Mouse (Mus musculus) neural tube, embryonic 14.5 days (tissue): Measurements from ENCODE around the gene Bud31. TPM values are rescaled to one million over a fixed set of nuclear protein-coding genes. Genes with fewer than 3 reads are reported as not detected.

Experiments used
- ATAC-seq: fragments of 200-750 bp; cut with Nextera tagmentation; 2 replicates; pipeline ENCODE4 v1.8.0; 2017; ENCODE audit warnings: low read depth, mild to moderate bottlenecking, moderate TSS enrichment, moderate library complexity
- H3K27ac ChIP-seq: fragments of 300-500 bp; sonication (generic); 2 replicates; pipeline ENCODE4 v1.5.1; 2014; ENCODE audit warnings: low read depth, mild to moderate bottlenecking, control low read depth, low read length, moderate library complexity, mixed read lengths
- H3K27me3 ChIP-seq: fragments of 300-500 bp; sonication (generic); 2 replicates; pipeline ENCODE4 v1.6.1; 2014; ENCODE audit warnings: low read length; ENCODE audit not compliant: control insufficient read depth, insufficient read depth
- H3K36me3 ChIP-seq: fragments of 300-500 bp; sonication (generic); 2 replicates; pipeline ENCODE4 v1.6.1; 2014; ENCODE audit warnings: low read length, mixed read lengths; ENCODE audit not compliant: control insufficient read depth, insufficient read depth
- H3K4me1 ChIP-seq: fragments of 300-500 bp; sonication (generic); 2 replicates; pipeline ENCODE4 v1.6.1; 2014; ENCODE audit warnings: low read length; ENCODE audit not compliant: control insufficient read depth, insufficient read depth
- H3K4me2 ChIP-seq: fragments of 300-500 bp; sonication (generic); 2 replicates; pipeline ENCODE4 v1.6.1; 2014; ENCODE audit warnings: mild to moderate bottlenecking, low read depth, low read length, control low read depth
- H3K4me3 ChIP-seq: fragments of 300-500 bp; sonication (generic); 2 replicates; pipeline ENCODE4 v1.5.1; 2014; ENCODE audit warnings: low read depth, low read length, control low read depth, mixed read lengths
- H3K9ac ChIP-seq: fragments of 300-500 bp; sonication (generic); replicated peaks from 2 replicates; pipeline ENCODE4 v1.6.1; 2014; ENCODE audit warnings: low read depth, mild to moderate bottlenecking, control low read depth, low read length, mixed read lengths
- H3K9me3 ChIP-seq: fragments of 300-500 bp; sonication (generic); 2 replicates; pipeline ENCODE4 v1.6.1; 2016; ENCODE audit warnings: low read length; ENCODE audit not compliant: control insufficient read depth
- WGBS: fragments of 180-500 bp; shearing (Covaris S2); extraction: QIAGEN DNeasy Blood & Tissue Kit; methylation state at CpG from one replicate; pipeline ENCODE4 v1.1.7; 2014; 5-methylcytosine and 5-hydroxymethylcytosine counted together
- polyA plus RNA-seq: library from polyadenylated mRNA; unstranded; fragments of >200 nt; fragmentation: Nextera tagmentation; extraction: Ambion mirVana; gene quantifications from 2 replicates; pipeline ENCODE4 v1.2.1, GENCODE M21; 2014

The Bud31 gene
- polyA plus RNA-seq, 1 experiment from 2014 or later = 182 TPM

DNA sequence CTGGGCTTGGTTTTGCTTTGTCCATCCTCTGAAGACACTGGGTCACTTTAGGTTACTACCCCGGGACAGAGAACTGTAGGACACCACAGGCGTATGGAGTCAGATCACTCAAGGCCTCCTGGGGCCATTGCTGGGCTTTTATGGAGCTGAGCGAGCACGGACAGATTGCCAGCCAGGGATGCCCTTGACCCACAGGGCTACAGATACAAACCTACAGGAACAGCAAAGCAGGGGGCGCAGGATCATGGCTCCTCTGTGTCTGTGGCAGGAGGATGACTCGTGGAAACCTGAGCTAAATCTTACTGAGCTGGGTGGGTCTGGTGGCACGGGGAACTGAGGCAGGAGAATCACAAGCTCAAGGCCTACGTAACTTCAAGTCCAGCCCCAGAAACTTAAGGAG lies 27.6 kb upstream of the Bud31 start:
- Histone ChIP-seq H3K36me3 (peaks cover 27% of the 10 kb centered on the region), H3K4me1 (no peaks in the 10 kb centered on the region), H3K9me3 (no peaks in the 10 kb centered on the region), H3K4me2 (no peak overlapping the region), H3K27me3 (no peaks in the 10 kb centered on the region), H3K4me3 (no peak overlapping the region), H3K9ac (no peak overlapping the region), H3K27ac (no peak overlapping the region)
- whole genome bisulfite sequencing = 77% methylated on average over 8 of the region's 8 CpGs
- ATAC-seq = no peak

DNA sequence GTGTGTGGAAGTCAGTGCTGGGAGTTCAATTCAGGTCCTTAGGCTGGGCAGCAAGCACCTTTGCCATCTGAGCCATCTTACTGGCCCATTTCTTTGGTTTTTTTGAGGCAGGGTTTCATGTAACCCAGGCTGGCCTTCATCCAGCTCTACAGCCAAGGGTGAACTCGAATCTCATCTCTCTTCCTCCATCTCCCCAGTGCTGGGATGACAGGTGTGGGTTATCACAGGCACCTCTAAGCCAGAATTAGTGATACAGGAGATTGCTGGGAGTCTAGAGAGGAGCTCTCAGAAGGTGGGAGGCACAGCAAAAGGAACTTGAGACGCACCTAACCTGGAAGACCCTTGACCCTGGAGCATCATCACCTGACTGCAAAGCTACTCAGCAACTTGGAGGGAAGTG lies 26.7 kb upstream of the Bud31 start:
- H3K27me3 ChIP-seq = no peaks in the 10 kb centered on the region

DNA sequence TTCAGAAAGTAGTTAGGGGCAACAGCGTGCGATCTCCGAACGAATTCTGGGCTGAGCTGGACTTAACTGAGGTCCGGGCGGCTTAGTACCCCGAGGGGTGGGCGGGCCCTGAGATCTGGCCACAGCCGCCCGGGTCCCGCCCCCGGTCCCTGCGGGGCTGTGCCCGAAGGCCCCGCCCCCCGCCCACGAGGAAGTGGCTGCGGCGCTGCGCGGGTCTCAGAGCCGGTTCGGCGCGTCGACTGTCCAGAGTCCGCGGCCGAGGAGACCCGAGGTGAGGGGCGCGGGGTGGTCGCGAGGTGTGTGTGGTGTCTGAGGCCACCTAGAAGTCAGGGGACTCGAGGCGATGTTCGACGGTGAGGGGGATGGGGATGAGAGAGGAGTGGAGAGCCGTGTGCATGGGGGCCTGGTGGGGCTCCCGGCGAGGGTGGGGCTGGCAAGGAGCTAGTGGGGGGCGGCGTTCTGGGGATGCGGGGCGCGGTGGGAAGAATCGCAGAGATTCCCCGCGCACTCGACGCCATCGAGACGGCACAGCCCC lies 26.0 kb upstream of the Bud31 start, which contains the start of gene Arpc1b:
TSS of gene Arpc1b (plus strand) at position 145 of the 535 bp plus-strand sequence.
- Histone ChIP-seq H3K4me1 (no peaks in the 10 kb centered on the region), H3K9me3 (no peaks in the 10 kb centered on the region), H3K36me3 (peaks cover 13% of the 10 kb centered on the region), H3K27ac (no peak within 1 kb of the TSS), H3K27me3 (no peaks in the 10 kb centered on the region), H3K9ac (peak within 1 kb of the TSS; percentile 47), H3K4me2 (peak within 1 kb of the TSS; percentile 52), H3K4me3 (peak within 1 kb of the TSS; percentile 37)
- under 1% methylated on average over 40 of the region's 53 CpGs for WGBS
- ATAC-seq = peak; percentile 22; the same call in 1 of the 2 replicates

More for the DNA sequence above, 26.7 kb upstream of the Bud31 start:
- 39% methylated on average over 2 of the region's 2 CpGs for WGBS
- no peak overlapping the region for H3K9ac ChIP-seq
- no peaks in the 10 kb centered on the region for H3K4me1 ChIP-seq
- ATAC-seq = no peak
- peak overlapping the region; percentile 52; the same call in 1 of the 2 replicates for H3K4me2 ChIP-seq
- H3K4me3 ChIP-seq = no peak overlapping the region
- no peaks in the 10 kb centered on the region for H3K9me3 ChIP-seq
- peaks cover 20% of the 10 kb centered on the region for H3K36me3 ChIP-seq
- H3K27ac ChIP-seq = no peak overlapping the region

DNA sequence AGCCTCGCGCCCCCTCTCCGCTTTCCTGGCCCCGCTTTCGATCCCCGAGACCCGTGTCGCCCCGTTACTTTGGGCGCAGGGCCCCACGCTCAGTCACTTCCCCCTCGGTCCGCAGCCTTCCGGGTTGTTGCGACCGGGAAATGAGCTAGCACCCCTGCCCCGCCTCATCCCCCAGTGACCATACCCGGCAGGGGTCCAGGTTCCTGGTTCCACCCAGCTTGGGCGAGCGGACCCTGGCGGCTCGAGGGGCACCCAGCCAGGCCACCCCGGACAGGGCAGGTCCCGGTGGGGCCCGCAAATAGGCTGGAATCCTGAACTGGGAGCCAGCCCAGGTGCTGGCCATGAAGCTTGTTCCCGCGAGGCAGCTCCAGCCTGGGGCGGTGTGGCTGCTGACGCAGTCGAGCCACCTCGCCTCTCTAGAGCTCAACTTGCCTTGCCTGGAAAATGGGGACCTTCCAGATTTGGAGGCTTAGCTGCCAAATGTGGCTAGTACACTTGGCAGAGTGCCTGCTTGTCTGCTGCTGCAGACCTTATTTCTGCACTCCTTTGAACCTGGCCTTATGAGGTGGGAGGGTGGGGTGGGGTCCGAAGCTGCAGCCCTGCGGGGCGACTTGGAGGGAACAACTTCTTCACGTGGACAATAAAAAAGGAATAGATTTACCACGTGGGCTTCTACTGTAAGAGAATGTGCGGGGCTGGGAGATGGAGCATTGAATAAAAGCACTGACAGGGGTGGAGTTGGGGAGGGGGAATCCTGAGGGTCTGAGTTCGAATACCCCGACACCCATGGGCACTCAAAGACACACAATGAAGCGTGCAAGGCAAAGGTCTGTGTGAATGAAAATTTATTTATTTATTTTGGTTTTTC lies 25.3 kb upstream of the Bud31 start:
- 20% methylated on average over 33 of the region's 40 CpGs for WGBS
- no peak overlapping the region for H3K27ac ChIP-seq

DNA sequence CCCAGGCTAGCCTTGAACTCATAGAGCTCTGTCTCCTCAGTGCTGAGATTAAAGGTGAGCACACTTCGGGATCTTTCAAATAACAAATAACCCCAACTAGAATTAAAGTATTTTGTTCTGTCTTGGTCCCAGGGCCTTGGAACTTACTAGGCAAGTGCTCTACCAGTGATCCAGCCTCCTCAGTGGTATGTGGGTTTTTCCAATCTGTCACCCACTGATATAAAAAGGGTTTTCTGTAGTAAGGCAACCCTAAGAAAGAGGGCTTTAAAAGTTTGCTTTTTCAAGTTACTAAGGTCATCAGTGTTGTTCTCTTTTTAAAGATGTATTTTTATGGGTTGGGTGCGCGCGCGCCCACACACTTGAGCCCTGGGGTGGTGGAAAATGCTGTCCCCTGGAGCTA lies 24.4 kb upstream of the Bud31 start:
- ATAC-seq = no peak
- Histone ChIP-seq H3K27me3 (no peaks in the 10 kb centered on the region), H3K9ac (no peak overlapping the region), H3K27ac (no peak overlapping the region), H3K9me3 (no peaks in the 10 kb centered on the region), H3K4me1 (no peaks in the 10 kb centered on the region), H3K4me2 (no peak overlapping the region), H3K36me3 (no peaks in the 10 kb centered on the region; the same call in 1 of the 2 replicates), H3K4me3 (no peak overlapping the region)
- 95% methylated on average over 5 of the region's 5 CpGs for WGBS

More for the DNA sequence above, 25.3 kb upstream of the Bud31 start:
- peak overlapping the region; percentile 47 for H3K9ac ChIP-seq
- H3K9me3 ChIP-seq = no peaks in the 10 kb centered on the region
- 0 out of 2 replicates have a peak, but pooled peaks have one; percentile 18 for ATAC-seq
- H3K4me2 ChIP-seq = peak overlapping the region; percentile 52
- H3K4me3 ChIP-seq = peak overlapping the region; percentile 37
- H3K36me3 ChIP-seq = peaks cover 6% of the 10 kb centered on the region
- no peaks in the 10 kb centered on the region for H3K27me3 ChIP-seq
- no peaks in the 10 kb centered on the region for H3K4me1 ChIP-seq

DNA sequence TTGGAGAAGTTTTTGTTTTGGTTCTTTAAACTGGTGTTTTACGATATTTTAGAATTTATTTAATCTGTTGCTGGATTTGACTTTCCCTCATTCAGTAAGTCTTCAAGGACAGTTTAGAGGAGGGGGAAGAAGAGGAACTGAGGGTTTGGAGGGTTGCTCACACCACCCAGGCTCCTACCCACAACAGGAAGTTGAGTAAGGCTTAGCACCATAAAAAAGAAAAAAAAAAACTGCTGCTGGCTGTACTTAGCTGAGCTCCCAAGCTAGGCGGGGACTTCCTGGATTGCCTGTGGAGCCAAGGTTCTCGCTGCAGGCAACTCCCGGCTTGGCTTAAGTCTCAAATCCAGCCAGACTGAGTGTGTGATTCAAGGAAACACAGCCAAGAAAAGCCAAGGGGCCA lies 23.8 kb upstream of the Bud31 start:
- no peak overlapping the region for H3K4me2 ChIP-seq
- 40% methylated on average over 4 of the region's 4 CpGs for whole genome bisulfite sequencing

DNA sequence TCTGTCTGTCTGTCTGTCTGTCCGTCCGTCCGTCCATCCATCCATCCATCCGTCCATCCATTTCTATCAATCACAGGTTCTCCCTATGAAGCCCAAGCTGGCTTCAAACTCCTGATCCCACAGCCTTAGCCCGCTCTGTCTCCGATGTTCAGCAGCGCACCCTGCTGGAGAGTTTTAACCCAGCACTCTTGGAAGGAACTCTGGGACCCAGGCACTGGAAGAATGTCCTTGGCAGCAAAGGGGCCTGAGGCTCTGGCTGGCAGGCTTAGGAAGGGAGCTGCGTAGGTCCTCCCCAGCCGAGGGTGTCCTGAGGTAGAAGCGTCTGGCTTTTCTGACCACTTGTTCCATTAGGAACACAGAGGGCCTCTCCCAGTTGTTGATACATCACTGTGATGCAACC lies 23.2 kb upstream of the Bud31 start:
- Histone ChIP-seq H3K4me1 (no peaks in the 10 kb centered on the region), H3K9ac (no peak overlapping the region), H3K4me2 (no peak overlapping the region), H3K9me3 (no peaks in the 10 kb centered on the region), H3K4me3 (no peak overlapping the region), H3K36me3 (no peaks in the 10 kb centered on the region), H3K27ac (no peak overlapping the region), H3K27me3 (no peaks in the 10 kb centered on the region)
- no peak for ATAC-seq
- WGBS = 45% methylated on average over 10 of the region's 10 CpGs

More for the DNA sequence above, 23.8 kb upstream of the Bud31 start:
- Histone ChIP-seq H3K9ac (no peak overlapping the region), H3K9me3 (no peaks in the 10 kb centered on the region), H3K4me3 (no peak overlapping the region), H3K36me3 (no peaks in the 10 kb centered on the region), H3K4me1 (no peaks in the 10 kb centered on the region), H3K27ac (no peak overlapping the region), H3K27me3 (no peaks in the 10 kb centered on the region)
- no peak for ATAC-seq

DNA sequence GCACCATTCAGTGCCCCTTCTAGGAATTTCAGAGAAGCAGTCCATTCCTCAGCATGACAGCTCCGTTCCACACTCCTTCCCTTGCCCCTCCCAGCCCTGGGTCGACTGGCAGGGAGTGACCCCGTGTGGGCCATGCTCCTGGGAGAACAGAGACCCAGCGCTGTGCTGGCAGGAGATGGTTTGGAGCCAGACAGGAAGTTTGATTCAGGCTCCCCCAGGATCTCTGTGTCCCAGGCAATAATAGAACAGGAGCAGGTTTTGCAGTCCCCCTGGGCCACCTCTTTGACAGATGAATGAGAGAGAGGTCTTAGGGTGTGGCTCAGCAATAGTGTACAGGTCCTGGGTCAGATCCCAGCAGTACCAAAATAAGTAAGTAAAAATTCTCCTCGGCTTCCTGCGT lies 22.2 kb upstream of the Bud31 start:
- H3K27me3 ChIP-seq = no peaks in the 10 kb centered on the region
- H3K4me2 ChIP-seq = no peak overlapping the region
- ATAC-seq = no peak
- no peak overlapping the region for H3K9ac ChIP-seq
- H3K9me3 ChIP-seq = no peaks in the 10 kb centered on the region
- 67% methylated on average over 6 of the region's 6 CpGs for WGBS
- H3K27ac ChIP-seq = no peak overlapping the region
- H3K4me3 ChIP-seq = no peak overlapping the region
- no peaks in the 10 kb centered on the region for H3K4me1 ChIP-seq
- no peaks in the 10 kb centered on the region for H3K36me3 ChIP-seq

DNA sequence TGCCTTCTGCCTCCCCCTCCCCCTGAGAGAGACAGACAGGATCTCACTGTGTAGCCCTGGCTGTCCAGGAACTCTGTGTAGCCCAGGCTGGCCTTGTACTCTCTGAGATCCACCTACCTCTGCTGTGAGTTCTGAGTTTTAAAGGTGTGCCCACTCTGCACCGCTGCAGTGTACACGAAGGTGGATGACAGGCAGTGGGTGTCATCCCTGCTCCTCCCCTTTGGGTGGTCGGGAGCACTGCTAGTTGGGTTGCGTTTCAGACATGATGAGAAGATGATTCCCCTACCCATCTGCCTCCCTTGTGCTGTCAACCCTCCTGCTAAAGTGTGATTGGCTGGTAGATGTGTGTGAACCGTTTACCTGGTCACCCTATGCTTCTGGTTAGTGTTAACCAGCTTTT lies 21.7 kb upstream of the Bud31 start:
- Histone ChIP-seq H3K27ac (no peak overlapping the region), H3K4me2 (no peak overlapping the region), H3K27me3 (no peaks in the 10 kb centered on the region), H3K9me3 (no peaks in the 10 kb centered on the region), H3K9ac (no peak overlapping the region), H3K4me1 (no peaks in the 10 kb centered on the region), H3K36me3 (no peaks in the 10 kb centered on the region), H3K4me3 (no peak overlapping the region)
- no peak for ATAC-seq
- 85% methylated on average over 5 of the region's 5 CpGs for WGBS
